Comparison of ENCODE assay signal across 12 mouse cellular contexts in the genomic region with DNA sequence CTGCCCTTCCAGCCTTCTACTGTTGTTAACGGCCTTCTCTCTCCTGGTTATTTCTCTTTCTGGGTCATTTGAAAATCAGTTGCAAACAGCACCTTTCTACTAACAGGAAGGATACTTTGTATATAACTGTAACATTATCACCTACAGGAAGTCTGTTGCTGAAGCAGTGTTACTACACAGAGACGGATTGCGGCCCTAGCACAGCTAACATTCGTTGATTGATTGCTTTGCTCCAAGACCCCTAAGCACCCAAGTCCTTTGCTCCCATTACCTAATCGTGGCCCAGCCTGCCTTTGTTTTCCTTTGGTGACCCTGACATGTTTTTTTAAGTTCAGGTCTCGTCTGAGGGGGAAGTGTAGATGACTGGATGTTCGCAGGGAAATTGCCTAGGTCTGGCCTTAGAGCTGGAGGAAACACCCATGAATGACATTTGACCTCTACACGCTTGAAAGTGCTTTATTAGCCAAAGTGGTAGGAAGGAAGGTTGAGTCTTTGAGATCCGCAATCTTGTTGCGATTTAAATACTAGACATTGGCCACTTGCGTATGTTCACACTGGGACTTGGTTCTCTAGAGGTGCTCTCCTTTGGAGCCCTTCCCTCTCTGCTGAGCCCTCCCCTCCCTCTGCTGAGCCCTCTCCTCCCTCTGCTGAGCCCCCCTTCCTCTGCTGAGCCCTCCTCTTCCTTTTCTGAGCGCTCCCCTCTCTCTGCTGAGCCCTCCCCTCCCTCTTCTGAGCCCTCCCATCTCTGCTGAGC. TPM values are rescaled to one million over a fixed set of nuclear protein-coding genes. Genes with fewer than 3 reads are reported as not detected.
DNase-seq lines count a peak whose midpoint lies in the region; ATAC-seq lines count a peak whose summit lies in the region.
"Had no signal": no experiment of that assay in that cellular context is flagged by ENCODE, and none has a peak within 500 bp of the region (broad histone marks: within the 10 kb centered on the region; RNA-seq: fewer than 3 reads in every experiment).

No protein-coding gene starts in this region.

- H3K9ac ChIP-seq in kidney, embryonic 15.5 days = no peak overlapping the region
- no peak overlapping the region for H3K9ac ChIP-seq in neural tube, embryonic 11.5 days (ENCODE audit: low read length)

- H3K4me3 ChIP-seq in kidney, embryonic 15.5 days (replicated peaks) = no peak overlapping the region
- no peak overlapping the region for H3K4me3 ChIP-seq in neural tube, embryonic 11.5 days (ENCODE audit: low read depth, low read length)

- H3K27ac ChIP-seq in kidney, embryonic 15.5 days = 0 out of 2 replicates have a peak overlapping the region, but pooled peaks have one; percentile 46
- 0 out of 2 replicates have a peak overlapping the region, but pooled peaks have one; percentile 44 for H3K27ac ChIP-seq in neural tube, embryonic 11.5 days (ENCODE audit: low read depth, low read length)

- H3K4me2 ChIP-seq in kidney, embryonic 15.5 days = no peak overlapping the region
- H3K4me2 ChIP-seq in neural tube, embryonic 11.5 days (ENCODE audit: low read depth) = no peak overlapping the region

- 27% methylated on average over 12 of the region's 12 CpGs for WGBS in kidney, embryonic 15.5 days
- WGBS in neural tube, embryonic 11.5 days = 54% methylated on average over 12 of the region's 12 CpGs

- peaks cover 22% of the 10 kb centered on the region for H3K4me1 ChIP-seq in kidney, embryonic 15.5 days
- H3K4me1 ChIP-seq in neural tube, embryonic 11.5 days (ENCODE audit: control insufficient read depth, insufficient read depth, low read length) = no peaks in the 10 kb centered on the region

- H3K27me3 ChIP-seq in kidney, embryonic 15.5 days = no peaks in the 10 kb centered on the region
- H3K27me3 ChIP-seq in neural tube, embryonic 11.5 days (ENCODE audit: control insufficient read depth, insufficient read depth, low read length) = no peaks in the 10 kb centered on the region
- H3K27me3 ChIP-seq: Patski had no signal

- DNase-seq in kidney, postnatal 10 days = no peak
- DNase-seq in embryo, embryonic 10 days (ENCODE audit: low spot score) = peak; percentile 77
- peak; percentile 9 for DNase-seq in liver
- DNase-seq in neural tube, embryonic 11.5 days (ENCODE audit: low spot score) = peak; percentile 13
- DNase-seq in cerebellum, adult 9-11 months = no peak
- DNase-seq in natural killer cell, adult 2 months (ENCODE audit: low spot score in 2 of 2) = no peak
- DNase-seq: cerebellum, postnatal 25 days; heart, postnatal 10 days; lung, adult 18-20 months had no signal

- peak; percentile 73 for ATAC-seq in kidney, embryonic 15.5 days (replicated peaks; ENCODE audit: low FRiP score)
- ATAC-seq in neural tube, embryonic 11.5 days (ENCODE audit: insufficient read depth, low FRiP score, low TSS enrichment) = peak; percentile 41; the same call in 1 of the 2 replicates
- ATAC-seq: inflammation-experienced regulatory T-cells, adult 6 months; Patski had no signal

- H3K36me3 ChIP-seq in kidney, embryonic 15.5 days = peaks cover 7% of the 10 kb centered on the region; the same call in 1 of the 2 replicates
- H3K36me3 ChIP-seq in neural tube, embryonic 11.5 days (ENCODE audit: control insufficient read depth, insufficient read depth, low read length) = no peaks in the 10 kb centered on the region; the same call in none of the 2 replicates

- no peaks in the 10 kb centered on the region for H3K9me3 ChIP-seq in kidney, embryonic 15.5 days (replicated peaks)
- no peaks in the 10 kb centered on the region for H3K9me3 ChIP-seq in neural tube, embryonic 11.5 days (ENCODE audit: control insufficient read depth, low read length)

RNA-seq across cellular contexts. Expression of gene Rtkn2, which starts 49.1 kb away (rescaled TPM):
- 9.3 and 11.5 TPM in 2 replicates for polyA plus RNA-seq in kidney, embryonic 15.5 days (2015; fragmentation: Nextera tagmentation; extraction: Ambion mirVana)
- polyA plus RNA-seq in neural tube, embryonic 11.5 days (2014; fragmentation: Nextera tagmentation; extraction: Ambion mirVana) = 15.1 and 16.6 TPM in 2 replicates

Comparison
In these comparisons a context has a peak if more than half of its experiments do, and no peak if none do; other contexts are left out.
1. DNase-seq: peak in embryo, embryonic 10 days (single experiment), liver (single experiment) and neural tube, embryonic 11.5 days (single experiment); none in kidney, postnatal 10 days (single experiment), cerebellum, adult 9-11 months (single experiment) and natural killer cell, adult 2 months (0 of 2).